Mouse (Mus musculus) layer of hippocampus, postnatal 25 days (tissue): ENCODE data around the gene Mctp1. TPM values are rescaled to one million over a fixed set of nuclear protein-coding genes. Genes with fewer than 3 reads are reported as not detected.

Experiments
- DNase-seq, 2 experiments: peaks; one replicate each; pipeline ENCODE4 v3.0.0; 2022; ENCODE audit warnings: mixed read lengths in 2 of 2, low spot score in 1 of 2; ENCODE audit errors: extremely low spot score in 1 of 2
- total RNA-seq, 2 experiments: library from RNA; stranded (reverse); gene quantifications; 2 replicates each; pipeline ENCODE4 v1.2.3; 2021

The Mctp1 gene
- total RNA-seq, 2 experiments from 2014 or later = 52.7 to 55.0 TPM

DNA sequence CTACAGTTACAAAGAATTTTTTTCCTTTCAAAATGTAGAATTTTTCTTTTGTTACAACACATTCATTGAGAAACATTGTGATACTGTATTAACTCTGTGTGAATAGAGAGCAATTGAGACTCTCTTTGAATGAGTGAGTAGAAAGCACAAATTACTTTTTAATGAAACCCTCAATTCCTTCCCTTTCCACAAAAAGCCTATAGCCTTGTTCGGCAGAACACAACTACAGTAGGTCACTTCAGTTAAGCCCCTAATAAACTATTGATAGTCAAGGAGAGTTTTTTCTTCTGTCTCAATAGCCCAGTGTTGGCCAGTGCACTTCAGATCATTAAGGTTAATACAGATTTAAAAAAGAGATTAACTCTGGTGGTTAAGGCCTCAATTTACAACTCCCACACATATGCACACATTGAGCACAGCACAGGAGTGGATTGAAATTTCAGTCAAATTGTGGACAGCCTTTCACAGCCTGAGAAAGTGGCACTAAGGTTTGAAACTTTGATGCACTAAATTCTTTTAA, 424.6 kb downstream of the Mctp1 start:
- no peak for DNase-seq

DNA sequence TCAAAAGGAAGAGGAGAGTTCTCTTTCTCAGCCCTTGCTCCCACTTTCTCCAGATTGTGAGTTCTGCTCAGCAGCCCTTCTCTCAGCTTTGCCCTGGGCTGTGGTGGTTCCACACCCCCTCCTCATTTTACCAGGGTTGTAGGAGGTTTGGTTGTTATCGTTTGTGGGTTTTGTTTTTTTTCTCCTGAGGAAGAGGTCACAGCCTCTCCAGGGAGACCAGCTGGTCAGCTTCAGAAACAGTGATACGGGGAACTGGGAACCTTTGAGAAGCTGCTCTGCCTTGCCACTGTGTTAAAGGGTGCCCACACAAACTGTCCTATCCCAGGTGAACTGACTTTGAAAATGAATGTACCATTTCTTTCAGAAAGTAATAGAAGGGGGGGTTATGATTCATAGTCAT, 425.5 kb downstream of the Mctp1 start:
- no peak for DNase-seq

DNA sequence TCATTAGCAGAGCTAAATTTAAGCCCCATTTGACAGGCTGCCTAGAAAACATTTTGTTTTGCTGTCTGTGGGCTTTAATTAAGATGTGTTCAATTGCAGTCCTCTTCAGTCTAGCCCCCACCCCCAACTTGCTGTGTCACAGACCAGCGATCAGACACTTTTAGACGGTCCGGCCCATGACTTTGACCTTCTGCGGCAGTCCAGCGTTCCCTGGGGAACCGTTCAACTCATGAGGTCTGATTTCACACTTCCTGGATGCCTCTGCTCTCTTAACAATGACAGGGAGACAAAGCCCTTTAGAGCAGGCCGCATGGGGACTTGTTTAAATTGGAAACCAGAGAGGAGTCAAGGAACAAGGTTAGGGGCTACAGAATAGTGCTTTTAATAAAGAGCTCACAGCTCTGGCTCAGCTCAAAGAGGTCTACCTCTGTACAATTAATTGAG, 426.2 kb downstream of the Mctp1 start:
- DNase-seq = peak in 1 of 2 experiments; percentile 23

DNA sequence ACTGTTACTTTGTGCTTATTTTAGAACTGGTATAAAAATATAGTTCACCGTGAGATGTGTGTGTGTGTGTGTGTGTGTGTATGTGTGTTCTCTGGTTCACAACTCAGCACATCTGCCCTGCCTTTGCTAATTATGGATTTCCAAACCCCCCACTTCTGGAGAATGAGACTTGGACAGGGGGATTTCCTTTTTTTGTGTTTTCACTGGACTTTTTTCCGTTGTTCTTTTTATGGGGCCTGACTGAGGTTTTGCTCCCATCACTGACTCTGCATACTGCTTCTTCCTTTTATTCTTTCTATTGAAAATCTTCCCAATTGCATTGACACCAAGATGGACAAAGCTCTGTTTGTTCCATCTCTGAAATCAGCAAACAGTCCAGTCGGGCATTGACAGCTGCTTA, 438.7 kb downstream of the Mctp1 start:
- no peak for DNase-seq

DNA sequence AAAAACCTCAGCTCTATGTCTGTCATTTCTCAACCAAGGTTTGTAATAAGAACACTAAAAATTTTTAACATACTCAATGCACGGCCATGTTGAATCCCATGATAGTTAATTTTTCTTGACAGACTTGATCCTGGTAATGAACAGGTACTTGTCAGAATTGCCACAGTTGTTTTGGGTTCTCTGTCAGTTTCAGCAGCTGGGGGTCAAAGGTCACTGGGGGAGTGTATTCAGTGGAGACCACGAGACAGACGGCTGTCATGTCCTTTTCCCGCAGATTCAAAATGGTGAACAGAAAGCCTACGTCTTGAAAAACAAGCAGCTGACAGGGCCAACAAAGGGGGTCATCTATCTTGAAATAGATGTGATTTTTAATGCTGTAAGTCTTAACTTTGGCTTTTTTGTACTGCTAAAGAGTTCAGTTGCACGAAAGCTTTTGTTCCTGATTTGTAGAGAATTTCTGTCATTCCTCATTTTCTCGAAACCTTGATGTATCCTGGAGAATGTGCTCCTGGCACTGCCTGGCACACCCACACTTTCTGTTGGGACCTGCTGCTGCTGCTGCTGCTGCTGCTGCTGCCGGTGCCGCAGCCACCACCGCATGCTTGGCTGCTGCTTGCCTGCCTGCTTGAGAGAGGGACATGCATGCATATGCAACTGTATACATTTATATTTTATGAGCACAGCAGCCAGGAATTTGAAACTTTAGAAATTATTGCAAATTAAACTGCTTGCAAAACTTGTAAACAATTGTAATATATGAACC, 440.8 kb downstream of the Mctp1 start:
- no peak for DNase-seq

DNA sequence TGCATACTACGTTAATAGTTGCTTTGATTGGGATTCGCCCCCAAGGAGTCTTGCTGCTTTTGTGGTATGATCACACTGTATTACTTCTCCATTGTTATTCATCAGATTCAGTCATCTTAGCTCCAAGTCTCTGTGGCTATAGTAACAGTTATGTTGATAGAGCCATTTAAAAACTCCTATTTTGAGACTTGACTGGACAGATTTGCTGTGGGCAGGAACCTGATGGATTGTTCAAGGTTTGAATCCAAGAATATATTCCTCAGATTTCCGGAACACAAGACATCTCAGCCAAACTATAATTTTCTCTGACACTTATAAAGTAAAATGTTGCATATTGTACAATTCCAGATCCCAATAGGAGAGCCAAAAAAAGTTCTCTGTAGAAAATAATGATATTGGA, 443.4 kb downstream of the Mctp1 start:
- no peak for DNase-seq

DNA sequence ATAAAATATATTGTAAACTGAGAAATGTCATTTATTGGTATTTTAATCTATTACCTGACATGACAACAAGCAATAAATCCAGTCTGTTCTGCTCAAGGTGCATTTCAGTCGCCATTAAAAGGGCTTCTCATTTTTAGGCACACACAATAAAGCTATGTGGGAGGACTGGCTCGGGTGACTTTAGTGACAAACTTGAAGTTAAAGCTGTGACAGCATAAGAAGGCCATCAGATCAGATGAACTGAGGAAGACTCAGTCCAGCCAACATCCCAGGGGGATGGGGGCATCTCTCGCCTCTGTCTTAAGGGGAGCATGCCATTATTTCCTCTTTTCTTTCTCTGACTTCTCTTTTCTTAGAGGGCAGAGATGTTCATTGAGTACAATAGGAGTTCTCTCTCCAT, 453.7 kb downstream of the Mctp1 start:
- DNase-seq = no peak

DNA sequence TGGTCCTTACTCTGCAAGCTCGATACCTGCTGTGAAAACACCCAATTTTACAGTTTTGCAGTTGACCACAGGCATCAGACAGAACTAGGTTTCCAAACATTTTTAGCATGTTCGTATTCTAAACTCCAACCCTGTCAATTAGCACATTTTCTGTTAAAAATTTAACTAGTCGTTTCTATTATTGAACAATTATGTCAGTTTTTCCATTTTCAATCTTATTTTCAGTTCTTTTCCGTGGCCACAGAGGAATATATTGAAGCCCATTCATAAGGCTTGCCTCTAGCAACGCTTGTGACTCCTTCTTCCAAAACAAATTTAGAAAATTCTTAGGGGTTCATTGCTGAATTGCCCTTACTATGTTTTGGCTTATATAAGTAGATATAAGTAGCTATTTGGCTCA, 456.4 kb downstream of the Mctp1 start:
- DNase-seq = no peak

DNA sequence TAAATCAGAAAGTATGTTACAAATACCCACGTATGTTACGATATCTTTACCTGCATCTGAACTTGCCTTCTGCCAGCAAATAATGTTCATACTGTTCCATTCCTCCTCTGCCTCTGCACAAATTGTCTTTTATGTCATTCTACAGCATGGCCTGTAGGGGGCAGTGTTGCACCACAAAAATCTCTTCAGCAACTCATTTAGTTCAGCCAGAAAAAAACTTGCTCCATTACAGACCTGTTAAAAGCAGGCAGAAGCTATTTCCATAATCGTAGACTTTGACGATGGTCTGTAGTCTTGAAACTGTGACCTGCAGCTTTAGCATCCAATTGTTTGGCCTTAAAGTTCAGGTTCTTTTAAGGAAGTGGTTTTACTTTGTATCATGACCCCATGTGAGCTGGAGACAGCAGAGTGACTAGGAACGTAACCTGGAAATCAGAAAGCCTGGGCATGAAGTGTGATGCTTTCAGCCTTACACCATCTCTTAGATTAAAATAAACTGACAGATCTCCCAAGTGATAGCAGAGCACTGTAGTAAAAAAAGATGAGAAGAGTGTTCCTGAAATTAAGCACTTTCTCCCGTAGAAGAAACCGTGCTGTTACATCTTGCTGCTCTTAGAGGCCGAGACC, 460.4 kb downstream of the Mctp1 start:
- peak; percentile 63 to 75 for DNase-seq

DNA sequence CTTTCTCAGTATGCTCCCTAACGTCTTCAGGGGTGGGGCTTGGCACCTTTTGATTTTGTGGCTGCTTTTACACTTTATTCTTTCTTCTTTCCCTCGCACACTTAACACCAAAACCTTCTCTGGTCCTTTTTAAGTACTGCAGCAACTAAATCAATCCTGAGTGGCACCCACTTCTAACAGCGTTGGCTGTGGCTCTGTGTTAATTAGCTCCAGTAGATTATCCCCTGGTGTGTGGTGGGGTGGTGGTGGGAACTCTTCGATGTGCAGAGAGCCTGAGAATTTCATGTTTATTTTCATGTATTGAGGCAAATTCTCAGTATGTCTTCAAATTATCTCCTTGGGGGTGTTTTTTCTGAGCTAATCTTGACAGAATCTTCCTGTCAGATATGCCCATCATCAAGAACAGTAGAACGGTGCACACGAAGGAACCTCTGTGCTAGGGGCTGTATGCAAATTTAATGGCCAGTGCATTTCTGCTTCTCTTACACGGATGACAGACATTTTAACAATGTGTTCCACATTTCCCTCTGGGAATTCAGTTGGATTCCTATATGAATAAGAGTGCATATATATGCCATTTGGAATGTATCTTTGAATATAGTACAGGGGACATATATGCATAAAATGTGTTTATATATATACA, 466.2 kb downstream of the Mctp1 start:
- no peak for DNase-seq

DNA sequence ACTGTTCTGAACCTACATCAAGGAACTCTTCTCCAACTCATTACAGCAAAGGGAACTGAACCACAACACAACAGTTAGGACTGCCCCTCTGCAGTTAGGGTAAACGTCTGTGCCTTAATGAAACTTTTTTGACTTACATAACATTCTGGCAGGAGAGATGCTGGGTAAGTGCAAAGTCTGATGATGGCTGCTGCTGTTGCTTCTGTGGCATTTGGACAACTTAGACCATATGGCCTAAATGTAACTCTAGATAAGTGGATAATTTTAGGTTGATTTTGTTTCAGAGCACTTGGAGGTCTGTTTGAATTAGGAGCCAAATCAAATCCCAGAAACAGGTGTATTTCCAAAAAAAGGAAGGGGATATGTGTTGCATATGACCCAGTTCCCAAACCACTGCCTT, 470.0 kb downstream of the Mctp1 start:
- no peak for DNase-seq

DNA sequence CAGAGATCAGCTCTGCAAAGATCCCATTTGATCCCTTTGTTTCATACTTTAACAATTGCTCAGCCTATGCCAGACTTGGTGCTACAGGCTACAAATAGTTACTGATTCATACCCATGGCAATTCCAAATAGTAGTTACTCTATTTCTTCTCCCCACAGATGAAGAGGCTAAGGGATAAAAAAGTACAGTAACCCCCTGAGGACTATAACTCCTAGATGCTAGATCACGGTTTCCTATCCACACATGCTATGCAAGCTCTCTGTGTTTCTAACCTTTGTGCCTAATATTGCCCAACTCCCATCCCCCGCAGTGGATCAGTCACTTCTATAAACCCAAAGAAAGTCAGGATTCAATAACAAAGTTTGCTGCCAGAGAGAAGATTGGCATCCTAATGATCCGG, 470.7 kb downstream of the Mctp1 start:
- no peak for DNase-seq

DNA sequence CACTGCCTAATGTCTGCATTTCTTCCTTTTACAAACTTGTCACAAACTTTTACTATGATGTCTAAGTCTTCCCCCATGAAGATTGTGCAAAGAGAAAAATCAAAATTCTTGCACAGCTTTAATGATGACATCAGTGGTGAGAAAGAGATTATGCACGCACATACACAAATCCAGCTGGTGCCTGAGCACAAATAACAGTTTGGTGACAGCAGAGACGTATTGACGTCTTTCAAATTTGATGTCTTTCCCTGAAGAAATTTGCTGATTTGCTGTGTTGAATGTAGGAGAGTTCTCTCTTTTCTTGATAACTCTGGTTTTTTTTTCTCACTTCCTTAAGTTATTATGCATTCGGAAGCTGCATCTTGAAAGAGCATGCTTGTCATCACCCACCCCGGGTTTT, 472.7 kb downstream of the Mctp1 start:
- no peak for DNase-seq

DNA sequence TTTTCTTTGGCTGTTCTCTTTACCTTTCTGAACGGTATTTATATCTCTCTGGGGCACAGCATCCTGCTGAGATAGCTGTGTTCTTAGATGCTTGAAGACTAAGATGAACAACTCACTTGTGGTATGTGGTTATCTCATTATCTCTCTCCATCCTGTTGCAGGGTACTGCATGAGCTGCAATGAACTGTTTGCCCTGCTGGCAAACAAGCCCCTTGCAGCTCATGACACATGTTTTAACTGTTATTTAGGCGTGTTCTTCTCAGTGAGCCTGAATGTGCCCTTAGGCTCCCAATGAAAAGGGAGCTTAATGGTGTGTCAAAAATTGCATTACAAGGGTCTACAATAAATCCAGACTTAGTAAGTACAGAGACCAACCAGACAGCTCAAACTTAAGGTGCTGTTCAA, 473.7 kb downstream of the Mctp1 start:
- no peak for DNase-seq

DNA sequence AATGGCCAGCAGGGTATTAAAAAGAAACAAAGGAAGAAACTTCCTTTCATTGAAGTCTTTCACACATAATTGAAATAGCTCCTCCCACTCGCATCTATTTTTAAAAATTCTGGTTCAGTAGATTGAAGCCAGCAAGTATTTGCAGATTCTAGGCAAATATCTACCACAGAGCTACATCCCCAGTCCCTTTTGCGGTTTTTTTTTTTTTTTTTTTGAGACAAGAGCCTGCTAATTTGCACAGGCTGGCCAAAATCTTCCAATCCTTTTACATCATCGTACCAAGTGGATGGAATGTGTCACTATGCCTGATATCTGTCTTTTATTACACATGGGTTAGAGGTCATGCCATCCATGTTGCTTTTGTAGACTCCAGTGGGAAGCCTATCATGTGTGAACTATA, 486.0 kb downstream of the Mctp1 start:
- DNase-seq = no peak

DNA sequence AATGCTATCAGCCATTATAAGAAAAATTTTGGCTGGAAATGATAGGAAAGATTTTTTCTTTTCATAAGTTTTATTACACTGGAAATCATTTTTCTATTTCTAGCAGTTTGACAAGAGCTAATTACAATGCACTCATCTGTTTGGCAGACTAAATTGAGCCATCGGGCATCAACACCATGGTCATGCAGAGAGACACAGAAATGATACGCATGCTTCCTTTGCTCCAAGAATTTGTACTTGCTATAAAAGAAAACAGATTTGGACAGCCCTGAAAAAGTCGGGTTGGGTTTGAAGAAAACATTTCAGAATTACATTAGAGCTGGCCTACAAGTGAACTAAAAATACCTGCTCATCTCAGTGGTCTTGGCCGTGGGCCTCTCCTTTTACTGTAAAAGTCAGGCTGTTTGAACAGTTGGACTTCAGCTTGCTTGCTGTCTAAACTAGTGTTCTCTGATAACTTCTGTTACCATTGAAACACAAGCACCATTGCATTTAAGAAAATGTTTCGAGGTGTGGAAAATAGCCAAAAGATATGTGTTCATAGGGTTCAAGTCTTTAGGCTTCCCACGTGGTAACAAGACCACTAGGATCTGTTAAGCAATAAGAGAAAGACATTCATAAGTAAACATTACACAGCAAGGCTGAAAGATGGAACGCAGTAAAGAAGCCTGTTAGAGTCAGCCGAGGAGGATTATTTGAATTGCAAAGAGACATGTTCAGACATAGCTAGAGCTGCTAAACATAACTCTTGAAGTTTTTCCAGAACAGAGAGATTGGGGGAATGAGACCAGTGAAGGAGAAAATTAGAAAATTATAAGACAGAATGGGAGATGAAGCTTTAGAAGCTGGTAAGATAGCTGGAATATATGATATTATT, 493.8 kb downstream of the Mctp1 start:
- no peak for DNase-seq

DNA sequence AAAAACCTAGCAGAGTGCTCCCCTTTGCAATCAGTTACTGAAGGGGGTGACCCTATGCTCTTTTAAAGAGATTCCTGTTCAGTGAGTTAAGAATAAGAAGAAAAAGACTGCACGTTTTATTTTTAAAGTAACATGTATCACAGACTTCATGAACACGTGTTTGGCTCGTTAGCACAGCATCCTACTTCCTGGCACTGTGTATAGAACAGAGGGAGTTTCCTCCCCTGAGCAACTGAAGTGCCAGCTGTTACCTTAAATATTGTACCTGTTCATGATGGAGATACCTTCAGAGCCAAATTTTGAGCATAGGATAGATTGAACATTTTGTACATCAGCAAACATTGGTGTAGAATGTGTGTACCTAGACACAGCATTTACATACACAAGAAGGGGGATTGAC, 494.7 kb downstream of the Mctp1 start:
- no peak for DNase-seq

DNA sequence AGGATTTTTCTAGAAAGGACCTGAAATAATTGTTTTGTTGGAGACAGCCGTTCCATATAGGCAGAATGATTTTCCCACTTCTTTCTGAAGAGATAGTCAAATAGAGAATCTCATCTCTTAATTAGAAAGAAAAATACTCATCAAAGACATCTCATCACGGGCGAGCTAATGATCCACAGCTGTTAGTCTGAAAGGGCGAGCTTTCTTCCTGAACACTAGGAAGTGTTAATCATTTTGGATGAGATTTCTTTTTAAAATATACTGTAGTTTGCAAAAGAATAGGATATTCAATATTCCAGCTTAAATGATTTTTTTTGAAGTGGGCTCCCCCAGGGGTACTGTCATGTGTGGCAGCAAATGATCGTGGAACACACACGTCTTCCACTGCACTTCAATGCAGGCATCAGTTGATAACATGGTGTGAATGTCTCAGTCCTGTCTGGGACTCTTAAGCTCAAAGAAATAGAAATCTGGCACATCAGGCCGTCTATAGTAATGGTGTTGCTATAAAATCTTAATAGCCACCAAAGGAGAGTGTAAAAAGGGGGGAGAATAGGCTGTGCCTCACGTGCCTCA, 500.3 kb downstream of the Mctp1 start:
- no peak for DNase-seq

DNA sequence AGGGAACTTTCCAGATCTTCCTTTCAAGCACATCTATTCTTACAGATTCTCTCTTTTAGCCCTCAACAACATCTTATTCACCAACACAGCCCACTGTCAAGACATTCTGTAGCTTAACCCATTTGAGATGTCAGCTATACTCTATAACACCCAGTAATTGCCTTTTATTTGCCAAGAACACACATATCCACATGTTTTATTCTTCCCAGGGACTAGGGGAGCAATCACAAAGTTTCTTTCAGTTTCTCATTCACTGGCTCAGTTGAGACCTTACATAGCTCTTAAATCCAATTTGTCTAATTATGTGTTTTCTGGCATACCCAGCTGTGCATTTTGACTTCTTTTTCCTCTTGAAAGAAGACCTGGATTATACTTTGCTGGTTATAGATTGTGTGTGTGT, 508.7 kb downstream of the Mctp1 start:
- DNase-seq = no peak

DNA sequence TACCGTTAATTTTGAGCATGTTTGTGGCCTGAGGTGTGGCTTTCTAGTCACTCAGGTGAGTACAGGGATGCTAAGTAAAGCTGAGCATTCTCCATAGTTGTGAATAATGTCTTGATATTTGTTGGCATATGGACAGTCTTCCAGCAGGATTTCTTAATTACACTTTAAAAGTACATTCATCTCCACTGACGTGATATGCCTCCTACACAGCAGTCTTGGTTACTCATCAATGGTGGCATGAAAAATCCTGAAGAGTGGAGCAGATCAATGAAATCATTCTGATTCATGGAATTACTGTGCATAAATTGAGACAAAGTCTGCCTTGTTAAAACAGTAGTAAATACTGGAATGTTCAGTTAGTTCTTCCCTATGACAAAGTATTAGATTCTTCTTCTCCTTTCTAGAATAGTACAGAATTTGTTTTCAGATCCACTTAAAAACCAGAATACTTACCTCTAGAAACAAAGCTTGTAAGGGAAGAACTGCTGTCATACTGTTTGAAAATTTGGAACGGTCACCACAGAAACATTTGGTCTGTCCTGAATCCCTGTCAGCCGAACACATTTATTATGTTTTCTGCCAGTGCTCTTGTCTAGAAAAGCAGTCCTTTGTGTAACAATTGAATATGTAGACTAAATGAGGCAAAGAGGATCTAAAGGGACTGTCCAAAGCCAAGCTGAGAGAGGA, 511.6 kb downstream of the Mctp1 start:
- no peak for DNase-seq
